Mouse (Mus musculus): Measurements from ENCODE around the gene Plekhf1.
A peak's percentile ranks its signal among the peaks of the same experiment; 100 is the strongest.

Gene Plekhf1

DNA sequence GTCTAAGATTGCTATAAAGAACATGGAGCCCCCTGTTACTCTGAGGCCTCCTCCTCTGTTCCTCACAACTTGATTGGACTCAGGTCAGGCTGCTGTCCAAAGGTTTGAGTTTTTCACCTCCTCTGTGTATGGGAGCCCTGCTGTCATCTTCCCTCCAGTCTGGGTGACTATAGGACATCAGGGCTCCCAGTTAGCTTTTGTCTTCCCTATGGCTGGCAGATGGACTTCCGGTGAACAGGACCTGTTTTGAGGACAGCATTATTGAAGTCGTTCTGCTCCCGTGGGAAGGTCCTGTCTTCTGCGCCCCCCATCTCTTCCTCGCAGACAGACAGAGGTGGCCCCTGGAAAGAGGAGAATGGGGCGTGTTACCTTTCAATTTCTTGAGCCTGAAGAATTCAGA is 43.0 kb downstream of the Plekhf1 start:
- DNase-seq, result no peak

GRCm38 (mm10) chr7:38184418-38184745 is 43.4 kb downstream of the Plekhf1 start:
- DNase-seq, result no peak

GRCm38 (mm10) chr7:38183709-38184417 is 44.0 kb downstream of the Plekhf1 start:
- DNase-seq, result peak; percentile 88 to 89

DNA sequence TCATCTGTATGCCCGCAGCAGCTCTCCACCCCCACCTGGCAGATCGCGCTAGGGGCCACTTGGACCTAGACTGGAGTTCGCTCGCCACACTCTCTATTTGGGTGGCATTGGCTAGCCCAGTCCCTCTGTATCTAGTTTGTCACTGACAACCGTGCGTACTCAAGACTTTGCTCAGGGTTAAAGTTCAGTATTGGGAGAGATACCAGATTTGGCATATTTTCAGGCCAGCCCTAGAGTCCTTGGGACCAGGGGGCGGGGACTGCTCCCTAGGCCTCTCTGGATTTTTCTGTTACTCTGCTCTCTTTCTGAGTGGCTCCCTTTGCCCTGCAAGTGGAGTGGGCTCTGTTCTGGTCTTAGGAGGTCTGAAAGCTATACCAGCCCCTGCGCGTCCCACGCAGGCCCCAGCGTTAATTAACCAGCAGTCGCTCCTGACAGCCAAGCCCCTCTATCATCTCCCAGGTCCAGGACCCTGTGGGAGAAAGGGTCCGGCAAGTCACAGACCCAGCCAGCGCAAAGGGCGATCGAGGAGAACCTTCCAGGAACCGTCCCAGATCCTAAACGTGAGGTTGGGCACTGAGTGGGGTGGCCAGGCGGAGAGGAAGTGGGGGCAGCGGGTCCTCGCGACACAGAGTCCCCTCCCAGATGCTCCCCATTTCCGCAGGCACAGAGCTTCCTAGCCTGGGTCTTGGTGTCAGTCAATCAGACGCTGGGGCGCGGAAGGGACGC is 44.7 kb downstream of the Plekhf1 start, which contains the start of gene 1600014C10Rik:
1600014C10Rik (plus strand) TSS at position 256 of the 726 bp plus-strand sequence.
- no peak for DNase-seq

GRCm38 (mm10) chr7:38182596-38182961 is 45.2 kb downstream of the Plekhf1 start:
- DNase-seq, result peak; percentile 82 to 88

GRCm38 (mm10) chr7:38181366-38181765 is 46.5 kb downstream of the Plekhf1 start:
- DNase-seq, result no peak

- no peak for DNase-seq
These were observed 47.9 kb downstream of the Plekhf1 start for GRCm38 (mm10) chr7:38179896-38180295.

GRCm38 (mm10) chr7:38176056-38176455 is 51.8 kb downstream of the Plekhf1 start:
- no peak for DNase-seq

GRCm38 (mm10) chr7:38174321-38175148 is 53.3 kb downstream of the Plekhf1 start:
- DNase-seq, result peak; percentile 13 to 38

DNA sequence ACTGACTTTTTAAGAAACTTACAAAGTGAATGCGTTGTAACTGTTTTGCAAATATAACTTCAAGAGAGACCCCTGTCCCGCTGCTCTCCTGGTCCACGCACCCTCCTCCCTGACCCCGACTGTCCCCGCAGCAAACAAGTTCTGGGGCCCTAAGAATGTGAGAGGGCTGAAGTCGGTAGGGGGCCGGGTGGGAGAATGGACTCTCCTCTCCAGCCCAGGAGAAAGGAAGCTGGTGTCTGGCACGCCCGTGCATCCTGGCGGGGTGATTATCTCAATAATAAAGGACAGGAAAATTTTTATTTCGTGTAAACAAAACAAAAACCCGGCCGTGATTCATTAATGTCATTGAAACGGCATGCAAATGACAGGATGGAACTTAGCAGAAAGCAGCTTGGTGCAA is 53.9 kb downstream of the Plekhf1 start:
- no peak for DNase-seq

DNA sequence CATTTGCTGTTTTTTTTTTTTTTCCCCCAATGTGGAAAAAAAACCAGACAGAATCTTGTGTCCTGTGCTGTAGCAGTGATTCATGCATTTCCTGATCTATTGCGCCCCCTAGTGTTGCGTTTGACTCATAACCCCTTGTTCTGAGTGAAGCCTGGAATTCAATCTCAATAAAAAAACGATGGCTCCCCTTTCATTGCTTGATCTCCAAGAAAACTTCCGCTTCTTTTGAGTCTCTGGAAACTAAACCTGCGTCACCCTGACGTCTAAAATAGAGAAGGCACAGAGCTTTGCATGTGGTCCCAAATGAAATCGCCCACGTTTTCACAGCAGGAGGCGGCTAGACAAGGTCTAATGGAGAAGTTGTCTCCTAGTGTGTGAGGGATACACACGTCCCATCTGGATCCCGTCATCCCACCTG is 60.1 kb downstream of the Plekhf1 start:
- peak in 1 of 2 experiments; percentile 55 for DNase-seq
